Mouse (Mus musculus): ENCODE measurements at regions not wholly inside any gene's neighbourhood (a gene's known extent, or its start where the extent isn't known, plus 50 kb on each side); places are given as distances from the start of the nearest gene placed in this dataset.

DNA sequence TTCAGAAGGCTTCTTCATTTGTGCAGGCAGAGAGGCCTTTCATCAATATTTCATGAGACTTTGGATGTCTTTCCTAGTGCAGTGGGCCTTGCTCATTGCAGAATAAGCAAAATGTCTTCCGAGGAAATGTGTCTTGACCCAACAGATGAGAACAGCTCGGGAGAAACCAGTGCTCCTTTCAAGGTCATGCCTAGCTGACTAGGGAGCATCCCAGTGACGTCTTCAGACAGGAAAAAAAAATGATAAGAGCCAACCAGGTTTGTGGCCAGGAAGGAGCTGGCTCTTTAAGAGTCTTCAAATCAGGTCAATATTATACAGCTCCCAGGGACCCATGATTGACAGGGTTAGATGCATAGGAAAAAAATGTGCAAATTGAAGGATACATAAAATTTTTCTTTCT lies 224.9 kb upstream of the Sox11 start:
- no peak for TF ChIP-seq CTCF (IDR thresholded peaks at IDR 0.05 in 2 of 3, conservative IDR thresholded peaks at IDR 0.05 in 1 of 3; ENCODE audit: control insufficient read depth in 1 of 3, insufficient read depth in 1 of 3, low read depth in 2 of 3, low read length in 3 of 3, poor library complexity in 1 of 3, severe bottlenecking in 1 of 3)
- TF ChIP-seq TCF12 (IDR thresholded peaks at IDR 0.05; ENCODE audit: low read depth, low read length): no peak
- no peak for TF ChIP-seq MAX (IDR thresholded peaks at IDR 0.05; ENCODE audit: low read length)
- TF ChIP-seq HCFC1 (IDR thresholded peaks at IDR 0.05; ENCODE audit: low read depth, low read length): no peak
- TF ChIP-seq EP300 (IDR thresholded peaks at IDR 0.05; ENCODE audit: low read depth in 1 of 2, low read length in 2 of 2): no peak
- TF ChIP-seq TAL1 (IDR thresholded peaks at IDR 0.05; ENCODE audit: low read length): no peak
- TF ChIP-seq RCOR1 (IDR thresholded peaks at IDR 0.05; ENCODE audit: low read depth, low read length): no peak
- TF ChIP-seq BHLHE40 (IDR thresholded peaks at IDR 0.05; ENCODE audit: borderline replicate concordance, low read depth, low read length): no peak
- TF ChIP-seq UBTF (IDR thresholded peaks at IDR 0.05; ENCODE audit: borderline replicate concordance, insufficient read depth, low read depth, low read length): no peak
- no peak for TF ChIP-seq POLR2A (IDR thresholded peaks at IDR 0.05; ENCODE audit: control insufficient read depth in 1 of 2, insufficient read depth in 1 of 2, low read depth in 1 of 2, low read length in 2 of 2, poor library complexity in 1 of 2)

All from MEL (cell line).